Mouse (Mus musculus) liver, embryonic 15.5 days (tissue): ENCODE data around the gene Wdr25. TPM values are rescaled to one million over a fixed set of nuclear protein-coding genes. Genes with fewer than 3 reads are reported as not detected.

ENCODE experiments used
- ATAC-seq: fragments of 200-750 bp; cut with Nextera tagmentation; 2 replicates; pipeline ENCODE4 v1.8.0; 2017; ENCODE audit warnings: moderate number of reproducible peaks, mild to moderate bottlenecking, moderate library complexity; ENCODE audit not compliant: insufficient read depth
- H3K27ac ChIP-seq: fragments of 300-500 bp; sonication (generic); replicated peaks from 2 replicates; pipeline ENCODE4 v1.5.1; 2015; ENCODE audit warnings: mild to moderate bottlenecking, inconsistent platforms
- H3K27me3 ChIP-seq: fragments of 300-500 bp; sonication (generic); 2 replicates; pipeline ENCODE4 v1.6.1; 2015; ENCODE audit warnings: mild to moderate bottlenecking, inconsistent platforms
- H3K36me3 ChIP-seq: fragments of 300-500 bp; sonication (generic); replicated peaks from 2 replicates; pipeline ENCODE4 v1.6.1; 2015; ENCODE audit warnings: moderate library complexity, mild to moderate bottlenecking, inconsistent platforms
- H3K4me1 ChIP-seq: fragments of 300-500 bp; sonication (generic); replicated peaks from 2 replicates; pipeline ENCODE4 v1.6.1; 2015; ENCODE audit warnings: inconsistent platforms
- H3K4me2 ChIP-seq: fragments of 300-500 bp; sonication (generic); 2 replicates; pipeline ENCODE4 v1.6.1; 2015; ENCODE audit warnings: moderate library complexity, mild to moderate bottlenecking, inconsistent platforms
- H3K4me3 ChIP-seq: fragments of 300-500 bp; sonication (generic); replicated peaks from 2 replicates; pipeline ENCODE4 v1.5.1; 2015; ENCODE audit warnings: mild to moderate bottlenecking, inconsistent platforms
- H3K9ac ChIP-seq: fragments of 300-500 bp; sonication (generic); 2 replicates; pipeline ENCODE4 v1.6.1; 2015; ENCODE audit warnings: moderate library complexity, mild to moderate bottlenecking, inconsistent platforms
- H3K9me3 ChIP-seq: fragments of 300-500 bp; sonication (generic); replicated peaks from 2 replicates; pipeline ENCODE4 v1.6.1; 2016; ENCODE audit warnings: inconsistent platforms
- WGBS: fragments of 180-500 bp; shearing (Covaris S2); methylation state at CpG from one replicate; pipeline ENCODE4 v1.1.7; 2015; ENCODE audit warnings: mixed read lengths; ENCODE audit not compliant: insufficient replicate concordance; 5-methylcytosine and 5-hydroxymethylcytosine counted together
- polyA plus RNA-seq: library from polyadenylated mRNA; unstranded; fragments of >200 nt; fragmentation: Nextera tagmentation; extraction: Ambion mirVana; gene quantifications from 2 replicates; pipeline ENCODE4 v1.2.1, GENCODE M21; 2015

The Wdr25 gene
- polyA plus RNA-seq, 1 experiment from 2014 or later: 2.4 TPM

- H3K4me1 ChIP-seq: peaks cover 3% of the 10 kb centered on the region; the same call in 1 of the 2 replicates
- H3K9me3 ChIP-seq: no peaks in the 10 kb centered on the region
- no peaks in the 10 kb centered on the region for H3K27me3 ChIP-seq
- no peak overlapping the region for H3K27ac ChIP-seq
- 42% methylated on average over 12 of the region's 12 CpGs for WGBS
- H3K9ac ChIP-seq: no peak overlapping the region
- no peak for ATAC-seq
- H3K36me3 ChIP-seq: no peaks in the 10 kb centered on the region
- no peak overlapping the region for H3K4me3 ChIP-seq
- H3K4me2 ChIP-seq: no peak overlapping the region
Observed at GRCm38 (mm10) chr12:108914709-108915340, 21.4 kb downstream of the Wdr25 start.

GRCm38 (mm10) chr12:108915893-108916292 is 22.5 kb downstream of the Wdr25 start:
- H3K27me3 ChIP-seq: no peaks in the 10 kb centered on the region
- WGBS: 70% methylated on average over 6 of the region's 6 CpGs
- H3K4me1 ChIP-seq: peaks cover 3% of the 10 kb centered on the region; the same call in 1 of the 2 replicates
- no peaks in the 10 kb centered on the region for H3K9me3 ChIP-seq
- H3K9ac ChIP-seq: no peak overlapping the region
- no peaks in the 10 kb centered on the region for H3K36me3 ChIP-seq
- H3K4me2 ChIP-seq: no peak overlapping the region
- no peak overlapping the region for H3K4me3 ChIP-seq
- no peak overlapping the region for H3K27ac ChIP-seq
- no peak for ATAC-seq

- H3K27ac ChIP-seq: no peak overlapping the region
- no peak overlapping the region for H3K9ac ChIP-seq
- H3K4me1 ChIP-seq: peaks cover 3% of the 10 kb centered on the region; the same call in 1 of the 2 replicates
- no peaks in the 10 kb centered on the region for H3K36me3 ChIP-seq
- no peaks in the 10 kb centered on the region for H3K9me3 ChIP-seq
- WGBS: 69% methylated on average over 7 of the region's 7 CpGs
- no peak overlapping the region for H3K4me2 ChIP-seq
- H3K4me3 ChIP-seq: no peak overlapping the region
- no peak for ATAC-seq
- no peaks in the 10 kb centered on the region for H3K27me3 ChIP-seq
Observed at GRCm38 (mm10) chr12:108916447-108917042, 23.1 kb downstream of the Wdr25 start.

- WGBS: 62% methylated on average over 9 of the region's 9 CpGs
- Histone ChIP-seq H3K27me3 (no peaks in the 10 kb centered on the region), H3K9me3 (no peaks in the 10 kb centered on the region), H3K9ac (no peak overlapping the region), H3K4me1 (peaks cover 3% of the 10 kb centered on the region; the same call in 1 of the 2 replicates), H3K4me2 (no peak overlapping the region), H3K27ac (no peak overlapping the region), H3K36me3 (no peaks in the 10 kb centered on the region), H3K4me3 (no peak overlapping the region)
- no peak for ATAC-seq
Observed at GRCm38 (mm10) chr12:108917509-108917908, 24.1 kb downstream of the Wdr25 start.

GRCm38 (mm10) chr12:108918753-108919152 is 25.3 kb downstream of the Wdr25 start:
- H3K9ac ChIP-seq: no peak overlapping the region
- H3K4me3 ChIP-seq: no peak overlapping the region
- H3K4me1 ChIP-seq: peaks cover 3% of the 10 kb centered on the region; the same call in 1 of the 2 replicates
- no peaks in the 10 kb centered on the region for H3K9me3 ChIP-seq
- ATAC-seq: no peak
- H3K27ac ChIP-seq: no peak overlapping the region
- WGBS: 35% methylated on average over 4 of the region's 4 CpGs
- H3K4me2 ChIP-seq: no peak overlapping the region
- no peaks in the 10 kb centered on the region for H3K36me3 ChIP-seq
- no peaks in the 10 kb centered on the region for H3K27me3 ChIP-seq

- no peaks in the 10 kb centered on the region for H3K9me3 ChIP-seq
- H3K36me3 ChIP-seq: no peaks in the 10 kb centered on the region
- no peaks in the 10 kb centered on the region for H3K27me3 ChIP-seq
- H3K4me3 ChIP-seq: no peak overlapping the region
- 83% methylated on average over 9 of the region's 11 CpGs for WGBS
- ATAC-seq: no peak
- no peak overlapping the region for H3K9ac ChIP-seq
- H3K4me2 ChIP-seq: no peak overlapping the region
- H3K4me1 ChIP-seq: no peaks in the 10 kb centered on the region; the same call in 1 of the 2 replicates
- H3K27ac ChIP-seq: no peak overlapping the region
Observed at GRCm38 (mm10) chr12:108926606-108927111, 33.2 kb downstream of the Wdr25 start.

GRCm38 (mm10) chr12:108928249-108928648 is 34.8 kb downstream of the Wdr25 start:
- Histone ChIP-seq H3K36me3 (no peaks in the 10 kb centered on the region), H3K4me2 (no peak overlapping the region), H3K27ac (no peak overlapping the region), H3K27me3 (no peaks in the 10 kb centered on the region), H3K9me3 (no peaks in the 10 kb centered on the region), H3K4me3 (no peak overlapping the region), H3K4me1 (no peaks in the 10 kb centered on the region; the same call in 1 of the 2 replicates), H3K9ac (no peak overlapping the region)
- 46% methylated on average over 2 of the region's 2 CpGs for WGBS
- no peak for ATAC-seq

GRCm38 (mm10) chr12:108929475-108929874 is 36.0 kb downstream of the Wdr25 start:
- Histone ChIP-seq H3K4me3 (no peak overlapping the region), H3K27ac (no peak overlapping the region), H3K27me3 (no peaks in the 10 kb centered on the region), H3K4me2 (no peak overlapping the region), H3K9me3 (no peaks in the 10 kb centered on the region), H3K9ac (no peak overlapping the region), H3K36me3 (no peaks in the 10 kb centered on the region), H3K4me1 (no peaks in the 10 kb centered on the region; the same call in 1 of the 2 replicates)
- ATAC-seq: no peak
- WGBS: 59% methylated on average over 3 of the region's 3 CpGs

GRCm38 (mm10) chr12:108931341-108932053 is 38.1 kb downstream of the Wdr25 start:
- no peak overlapping the region for H3K4me2 ChIP-seq
- no peaks in the 10 kb centered on the region for H3K27me3 ChIP-seq
- ATAC-seq: no peak
- H3K27ac ChIP-seq: no peak overlapping the region
- H3K36me3 ChIP-seq: no peaks in the 10 kb centered on the region
- H3K9ac ChIP-seq: no peak overlapping the region
- 58% methylated on average over 7 of the region's 7 CpGs for WGBS
- H3K9me3 ChIP-seq: no peaks in the 10 kb centered on the region
- no peak overlapping the region for H3K4me3 ChIP-seq
- no peaks in the 10 kb centered on the region; the same call in 1 of the 2 replicates for H3K4me1 ChIP-seq

GRCm38 (mm10) chr12:108932113-108932512 is 38.7 kb downstream of the Wdr25 start:
- Histone ChIP-seq H3K9ac (no peak overlapping the region), H3K4me3 (no peak overlapping the region), H3K4me1 (no peaks in the 10 kb centered on the region; the same call in 1 of the 2 replicates), H3K27me3 (no peaks in the 10 kb centered on the region), H3K4me2 (no peak overlapping the region), H3K9me3 (no peaks in the 10 kb centered on the region), H3K36me3 (no peaks in the 10 kb centered on the region), H3K27ac (no peak overlapping the region)
- WGBS: 45% methylated on average over 2 of the region's 3 CpGs
- no peak for ATAC-seq

GRCm38 (mm10) chr12:108934231-108934630 is 40.8 kb downstream of the Wdr25 start:
- no peak for ATAC-seq
- H3K27me3 ChIP-seq: no peaks in the 10 kb centered on the region
- 72% methylated on average over 6 of the region's 6 CpGs for WGBS
- H3K4me2 ChIP-seq: no peak overlapping the region
- H3K36me3 ChIP-seq: no peaks in the 10 kb centered on the region
- no peak overlapping the region for H3K9ac ChIP-seq
- no peak overlapping the region for H3K4me3 ChIP-seq
- H3K4me1 ChIP-seq: no peaks in the 10 kb centered on the region; the same call in 1 of the 2 replicates
- no peaks in the 10 kb centered on the region for H3K9me3 ChIP-seq
- no peak overlapping the region for H3K27ac ChIP-seq
